9 mouse cellular contexts compared by ENCODE assay signal in the genomic region with DNA sequence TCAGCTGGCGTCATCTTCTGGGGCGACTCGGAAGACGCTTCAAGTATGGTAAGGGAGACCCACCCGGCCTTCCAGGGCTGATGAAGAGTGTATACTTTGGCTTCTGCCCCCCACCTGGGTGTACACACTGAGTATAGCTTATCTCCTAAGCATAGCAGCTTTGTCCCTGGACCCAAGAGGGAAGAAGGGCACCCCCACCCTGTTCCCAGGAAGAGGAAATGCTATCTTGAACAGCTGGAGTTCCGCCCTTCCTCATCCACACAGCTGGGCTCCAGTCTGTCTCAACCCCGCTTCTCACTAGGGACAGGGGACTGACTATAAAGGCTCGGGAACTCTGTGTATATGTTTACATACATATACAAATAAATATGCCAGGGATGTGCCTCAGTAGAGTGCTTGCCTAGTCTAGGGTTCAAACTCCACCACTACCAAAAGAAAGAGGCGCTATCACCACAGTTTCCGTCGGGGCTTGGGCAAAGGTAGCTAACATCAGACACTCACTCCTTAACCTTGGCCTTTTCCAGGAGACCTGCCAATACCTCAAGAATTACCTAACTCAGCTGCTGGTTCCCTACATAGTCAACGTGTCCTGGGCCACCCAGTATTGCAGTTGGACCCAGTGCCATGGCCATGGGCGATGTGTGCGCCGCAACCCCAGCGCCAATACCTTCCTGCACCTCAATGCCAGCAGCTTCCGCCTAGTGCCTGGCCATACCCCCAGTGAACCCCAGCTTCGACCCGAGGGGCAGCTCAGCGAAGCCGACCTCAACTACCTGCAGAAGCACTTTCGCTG. TPM values are rescaled to one million over a fixed set of nuclear protein-coding genes. Genes with fewer than 3 reads are reported as not detected.
DNase-seq lines count a peak whose midpoint lies in the region; ATAC-seq and TF ChIP-seq lines count a peak whose summit lies in the region.
"Had no signal": no experiment of that assay in that cellular context is flagged by ENCODE, and none has a peak within 500 bp of the region (broad histone marks: within the 10 kb centered on the region; RNA-seq: fewer than 3 reads in every experiment).

No protein-coding gene starts in this region.

- peaks cover 48% of the 10 kb centered on the region for H3K4me1 ChIP-seq in heart, embryonic 12.5 days (replicated peaks)
- H3K4me1 ChIP-seq in embryonic facial prominence, embryonic 15.5 days: peaks cover 54% of the 10 kb centered on the region
- peaks cover 36% of the 10 kb centered on the region for H3K4me1 ChIP-seq in limb, embryonic 14.5 days (ENCODE audit: control insufficient read depth, insufficient read depth, low read length)
- peaks cover 32% of the 10 kb centered on the region for H3K4me1 ChIP-seq in midbrain, embryonic 14.5 days (ENCODE audit: control insufficient read depth, insufficient read depth, low read length)

- H3K36me3 ChIP-seq in heart, embryonic 12.5 days: peaks cover 46% of the 10 kb centered on the region
- peaks cover 42% of the 10 kb centered on the region for H3K36me3 ChIP-seq in embryonic facial prominence, embryonic 15.5 days
- H3K36me3 ChIP-seq in limb, embryonic 14.5 days (ENCODE audit: control insufficient read depth, insufficient read depth, low read length): peaks cover 37% of the 10 kb centered on the region
- H3K36me3 ChIP-seq in midbrain, embryonic 14.5 days (ENCODE audit: control insufficient read depth, insufficient read depth, low read length): peaks cover 41% of the 10 kb centered on the region

- TF ChIP-seq POLR2A in limb, embryonic 14.5 days (IDR thresholded peaks at IDR 0.05; ENCODE audit: borderline replicate concordance, extremely low read depth, insufficient read depth, insufficient read length): no peak

- TF ChIP-seq CTCF in left cerebral cortex, adult 2 months (IDR thresholded peaks at IDR 0.05): no peak

- peak overlapping the region; percentile 91 for H3K4me2 ChIP-seq in heart, embryonic 12.5 days
- no peak overlapping the region for H3K4me2 ChIP-seq in embryonic facial prominence, embryonic 15.5 days (replicated peaks)
- 0 out of 2 replicates have a peak overlapping the region, but pooled peaks have one; percentile 93 for H3K4me2 ChIP-seq in limb, embryonic 14.5 days (replicated peaks; ENCODE audit: low read depth, low read length, severe bottlenecking)
- peak overlapping the region; percentile 83 for H3K4me2 ChIP-seq in midbrain, embryonic 14.5 days (ENCODE audit: low read length)

- H3K27me3 ChIP-seq in heart, embryonic 12.5 days (replicated peaks): no peaks in the 10 kb centered on the region
- H3K27me3 ChIP-seq in embryonic facial prominence, embryonic 15.5 days: no peaks in the 10 kb centered on the region
- no peaks in the 10 kb centered on the region for H3K27me3 ChIP-seq in limb, embryonic 14.5 days (ENCODE audit: control insufficient read depth, insufficient read depth, low read length)
- H3K27me3 ChIP-seq in midbrain, embryonic 14.5 days (ENCODE audit: control insufficient read depth, insufficient read depth, low read length): no peaks in the 10 kb centered on the region

- peak overlapping the region; percentile 88 for H3K4me3 ChIP-seq in heart, embryonic 12.5 days
- peak overlapping the region; percentile 88; the same call in 1 of the 2 replicates for H3K4me3 ChIP-seq in embryonic facial prominence, embryonic 15.5 days (replicated peaks)
- H3K4me3 ChIP-seq in limb, embryonic 14.5 days (replicated peaks; ENCODE audit: low read length): no peak overlapping the region
- H3K4me3 ChIP-seq in midbrain, embryonic 14.5 days (replicated peaks; ENCODE audit: low read depth, low read length): no peak overlapping the region
- H3K4me3 ChIP-seq in left cerebral cortex, adult 2 months: no peak overlapping the region

- intact Hi-C loops in left cerebral cortex, adult 2 months (cut with DNase I): loop anchor here (10.0 kb wide), 1 partner anchor 923 kb away; a partner anchor contains a TSS

- no peak for ATAC-seq in heart, embryonic 12.5 days (ENCODE audit: insufficient number of reproducible peaks, low FRiP score)
- no peak for ATAC-seq in embryonic facial prominence, embryonic 15.5 days (ENCODE audit: insufficient number of reproducible peaks, low FRiP score, low TSS enrichment, low read depth)
- no peak for ATAC-seq in limb, embryonic 14.5 days (ENCODE audit: low FRiP score, low read depth)
- no peak for ATAC-seq in midbrain, embryonic 14.5 days (ENCODE audit: low FRiP score, low TSS enrichment)

- 0 out of 2 replicates have a peak overlapping the region, but pooled peaks have one; percentile 88 for H3K9ac ChIP-seq in heart, embryonic 12.5 days
- H3K9ac ChIP-seq in embryonic facial prominence, embryonic 15.5 days: no peak overlapping the region
- H3K9ac ChIP-seq in limb, embryonic 14.5 days (ENCODE audit: low read depth, low read length, severe bottlenecking): no peak overlapping the region; the same call in 1 of the 2 replicates
- no peak overlapping the region for H3K9ac ChIP-seq in midbrain, embryonic 14.5 days (replicated peaks; ENCODE audit: low read length)

- DNase-seq in heart, postnatal 4 days: no peak
- no peak for DNase-seq in limb, embryonic 14.5 days (ENCODE audit: low spot score)
- no peak for DNase-seq in midbrain, embryonic 14.5 days
- DNase-seq in left cerebral cortex, adult 2 months (ENCODE audit: extremely low spot score in 1 of 2, low spot score in 2 of 2): no peak
- DNase-seq in adrenal gland, adult 18-20 months (ENCODE audit: low spot score in 2 of 2): no peak
- no peak for DNase-seq in thymus, adult 18-20 months
- DNase-seq: thymus, postnatal 14 days had no signal

- H3K27ac ChIP-seq in heart, embryonic 12.5 days (ENCODE audit: poor library complexity, severe bottlenecking): no peak overlapping the region
- no peak overlapping the region for H3K27ac ChIP-seq in embryonic facial prominence, embryonic 15.5 days (replicated peaks)
- no peak overlapping the region for H3K27ac ChIP-seq in limb, embryonic 14.5 days (replicated peaks; ENCODE audit: low read depth, low read length)
- H3K27ac ChIP-seq in midbrain, embryonic 14.5 days (replicated peaks; ENCODE audit: low read depth, low read length): no peak overlapping the region
- H3K27ac ChIP-seq in left cerebral cortex, adult 2 months: no peak overlapping the region

- 85% methylated on average over 22 of the region's 22 CpGs for WGBS in heart, embryonic 12.5 days
- WGBS in embryonic facial prominence, embryonic 15.5 days: 92% methylated on average over 22 of the region's 22 CpGs
- WGBS in limb, embryonic 14.5 days: 91% methylated on average over 22 of the region's 22 CpGs
- 95% methylated on average over 22 of the region's 22 CpGs for WGBS in midbrain, embryonic 14.5 days

- H3K9me3 ChIP-seq in heart, embryonic 12.5 days (replicated peaks): no peaks in the 10 kb centered on the region
- H3K9me3 ChIP-seq in embryonic facial prominence, embryonic 15.5 days (replicated peaks): no peaks in the 10 kb centered on the region
- H3K9me3 ChIP-seq in limb, embryonic 14.5 days (ENCODE audit: control insufficient read depth, low read length): no peaks in the 10 kb centered on the region
- H3K9me3 ChIP-seq in midbrain, embryonic 14.5 days (ENCODE audit: control insufficient read depth, low read length): no peaks in the 10 kb centered on the region

RNA-seq across cellular contexts. Expression of a gene that starts 4.0 kb away (rescaled TPM):
- polyA plus RNA-seq in heart, embryonic 12.5 days (2016; fragmentation: Nextera tagmentation; extraction: Ambion mirVana): 103 and 106 TPM in 2 replicates
- total RNA-seq in heart, postnatal 4 days (2021): 10 to 100 TPM; 43.4 to 49.7 TPM
- polyA plus RNA-seq in embryonic facial prominence, embryonic 15.5 days (2015; fragmentation: Nextera tagmentation; extraction: Ambion mirVana): 97.5 and 98.4 TPM in 2 replicates
- 68.0 and 88.8 TPM in 2 replicates for polyA plus RNA-seq in limb, embryonic 14.5 days (2012; rRNA removed)
- 123 and 130 TPM in 2 replicates for polyA plus RNA-seq in limb, embryonic 14.5 days (2014; fragmentation: Nextera tagmentation; extraction: Ambion mirVana)
- 86.8 and 97.7 TPM in 2 replicates for polyA plus RNA-seq in midbrain, embryonic 14.5 days (2014; fragmentation: Nextera tagmentation; extraction: Ambion mirVana)
- 10 to 100 TPM; 14.9 TPM for total RNA-seq in left cerebral cortex, adult 2 months (2021)
- total RNA-seq in adrenal gland, adult 18-20 months (2021): 10 to 100 TPM; 34.1 to 45.3 TPM

RNA-seq across cellular contexts. Expression of a gene that starts 5.0 kb away (rescaled TPM):
- 5.5 and 5.7 TPM in 2 replicates for polyA plus RNA-seq in heart, embryonic 12.5 days (2016; fragmentation: Nextera tagmentation; extraction: Ambion mirVana)
- 1 to 10 TPM; 3.4 to 4.7 TPM for total RNA-seq in heart, postnatal 4 days (2021)
- 14.5 and 15.7 TPM in 2 replicates for polyA plus RNA-seq in embryonic facial prominence, embryonic 15.5 days (2015; fragmentation: Nextera tagmentation; extraction: Ambion mirVana)
- 11.1 TPM in 2 replicates for polyA plus RNA-seq in limb, embryonic 14.5 days (2012; rRNA removed)
- 6.9 and 8.5 TPM in 2 replicates for polyA plus RNA-seq in limb, embryonic 14.5 days (2014; fragmentation: Nextera tagmentation; extraction: Ambion mirVana)
- polyA plus RNA-seq in midbrain, embryonic 14.5 days (2014; fragmentation: Nextera tagmentation; extraction: Ambion mirVana): 3.4 and 4.9 TPM in 2 replicates
- 1 to 10 TPM; 6.0 to 8.5 TPM for total RNA-seq in left cerebral cortex, adult 2 months (2021)
- total RNA-seq in adrenal gland, adult 18-20 months (2021): 10 to 100 TPM in 1 of 2 experiments, 1 to 10 TPM in 1; 9.2 to 15.7 TPM

RNA-seq across cellular contexts. Expression of a gene that starts 7.0 kb away (rescaled TPM):
- 10.2 and 12.6 TPM in 2 replicates for polyA plus RNA-seq in heart, embryonic 12.5 days (2016; fragmentation: Nextera tagmentation; extraction: Ambion mirVana)
- 10 to 100 TPM; 12.2 to 12.4 TPM for total RNA-seq in heart, postnatal 4 days (2021)
- polyA plus RNA-seq in embryonic facial prominence, embryonic 15.5 days (2015; fragmentation: Nextera tagmentation; extraction: Ambion mirVana): 21.5 and 22.8 TPM in 2 replicates
- polyA plus RNA-seq in limb, embryonic 14.5 days (2012; rRNA removed): 38.7 and 57.8 TPM in 2 replicates
- 17.2 and 18.8 TPM in 2 replicates for polyA plus RNA-seq in limb, embryonic 14.5 days (2014; fragmentation: Nextera tagmentation; extraction: Ambion mirVana)
- polyA plus RNA-seq in midbrain, embryonic 14.5 days (2014; fragmentation: Nextera tagmentation; extraction: Ambion mirVana): 14.1 and 18.2 TPM in 2 replicates
- 10 to 100 TPM; 11.3 to 12.6 TPM for total RNA-seq in left cerebral cortex, adult 2 months (2021)
- 10 to 100 TPM; 13.3 to 16.5 TPM for total RNA-seq in adrenal gland, adult 18-20 months (2021)

RNA-seq across cellular contexts. Expression of a gene that starts 8.7 kb away (rescaled TPM):
- polyA plus RNA-seq in heart, embryonic 12.5 days (2016; fragmentation: Nextera tagmentation; extraction: Ambion mirVana): 60.1 and 61.4 TPM in 2 replicates
- total RNA-seq in heart, postnatal 4 days (2021): 10 to 100 TPM; 22.3 to 24.0 TPM
- polyA plus RNA-seq in embryonic facial prominence, embryonic 15.5 days (2015; fragmentation: Nextera tagmentation; extraction: Ambion mirVana): 42.9 and 43.6 TPM in 2 replicates
- polyA plus RNA-seq in limb, embryonic 14.5 days (2012; rRNA removed): 35.8 and 43.3 TPM in 2 replicates
- 42.1 and 43.0 TPM in 2 replicates for polyA plus RNA-seq in limb, embryonic 14.5 days (2014; fragmentation: Nextera tagmentation; extraction: Ambion mirVana)
- 119 and 120 TPM in 2 replicates for polyA plus RNA-seq in midbrain, embryonic 14.5 days (2014; fragmentation: Nextera tagmentation; extraction: Ambion mirVana)
- total RNA-seq in left cerebral cortex, adult 2 months (2021): 10 to 100 TPM; 91.0 to 99.1 TPM
- 10 to 100 TPM; 53.9 to 54.3 TPM for total RNA-seq in adrenal gland, adult 18-20 months (2021)

RNA-seq across cellular contexts. Expression of a gene that starts 8.9 kb away (rescaled TPM):
- 0.49 and 0.64 TPM in 2 replicates for polyA plus RNA-seq in heart, embryonic 12.5 days (2016; fragmentation: Nextera tagmentation; extraction: Ambion mirVana)
- total RNA-seq in heart, postnatal 4 days (2021): 1 to 10 TPM in 1 of 2 experiments, under 1 TPM in 1; 0.74 to 1.1 TPM
- polyA plus RNA-seq in embryonic facial prominence, embryonic 15.5 days (2015; fragmentation: Nextera tagmentation; extraction: Ambion mirVana): 2.0 TPM in 2 replicates
- polyA plus RNA-seq in limb, embryonic 14.5 days (2012; rRNA removed): 1.4 and 1.9 TPM in 2 replicates
- 1.2 and 1.5 TPM in 2 replicates for polyA plus RNA-seq in limb, embryonic 14.5 days (2014; fragmentation: Nextera tagmentation; extraction: Ambion mirVana)
- polyA plus RNA-seq in midbrain, embryonic 14.5 days (2014; fragmentation: Nextera tagmentation; extraction: Ambion mirVana): 0.89 and 1.4 TPM in 2 replicates
- 1 to 10 TPM in 1 of 2 experiments, under 1 TPM in 1; 0.97 to 1.2 TPM for total RNA-seq in left cerebral cortex, adult 2 months (2021)
- 1 to 10 TPM; 1.4 to 1.7 TPM for total RNA-seq in adrenal gland, adult 18-20 months (2021)

Comparison
In these comparisons a context has a peak if more than half of its experiments do, and no peak if none do; other contexts are left out.
1. H3K4me3 ChIP-seq: peak in heart, embryonic 12.5 days (single experiment) and embryonic facial prominence, embryonic 15.5 days (single experiment); none in limb, embryonic 14.5 days (single experiment), midbrain, embryonic 14.5 days (single experiment) and left cerebral cortex, adult 2 months (single experiment).